Mouse (Mus musculus) left cerebral cortex, postnatal 14 days (tissue): ENCODE measurements around the gene Slc6a11. TPM values are rescaled to one million over a fixed set of nuclear protein-coding genes. Genes with fewer than 3 reads are reported as not detected.

Source experiments
- DNase-seq, 2 experiments: peaks; one replicate each; pipeline ENCODE4 v3.0.0; 2021 to 2022; ENCODE audit warnings: low spot score in 2 of 2, mixed read lengths in 1 of 2
- intact Hi-C: fragments of 180-260 bp; cut with DNase I; formaldehyde crosslinking; loops from one replicate; pipeline ENCODE4 v1.15.1; 2025
- long read RNA-seq, 2 experiments: library from polyadenylated mRNA; stranded (forward); transcript quantifications; one replicate each; pipeline ENCODE4 v2.0.0; 2021
- total RNA-seq, 2 experiments: library from RNA; stranded (reverse); gene quantifications; 2 replicates each; pipeline ENCODE4 v1.2.3; 2021

Slc6a11 gene
- 100 to 1,000 TPM; 104 to 112 TPM for total RNA-seq
- long read RNA-seq, experiment 1, full-length matches to known transcripts = 13 of 35 reads
- long read RNA-seq, experiment 1, partial matches to known transcripts = 4 of 35 reads
- long read RNA-seq, experiment 1, other reads (novel, unspliced or antisense) = 18 of 35 reads
- long read RNA-seq, experiment 2, full-length matches to known transcripts = 17 of 30 reads
- long read RNA-seq, experiment 2, partial matches to known transcripts = 12 of 30 reads
- long read RNA-seq, experiment 2, other reads (novel, unspliced or antisense) = 1 of 30 reads

GRCm38 (mm10) chr6:114131122-114131872 is at the start of gene Slc6a11:
Slc6a11 (plus strand) TSS chr6:114131241.
- intact Hi-C loops = no loop called here
- DNase-seq = peak in 1 of 2 experiments; percentile 26

GRCm38 (mm10) chr6:114087106-114087505 is 43.9 kb upstream of the Slc6a11 start:
- no peak for DNase-seq
- intact Hi-C loops = loop anchor here (10.0 kb wide), 1 partner anchor 378 kb away; no protein-coding TSS in a partner anchor

GRCm38 (mm10) chr6:114089626-114090025 is 41.4 kb upstream of the Slc6a11 start:
- intact Hi-C loops = loop anchor here (1.0 to 10.0 kb wide), 3 partner anchors 163 to 375 kb away; no protein-coding TSS in a partner anchor
- peak; percentile 73 to 86 for DNase-seq

- no peak for DNase-seq
- intact Hi-C loops = loop anchor here (5.0 kb wide), 1 partner anchor 160 kb away; no protein-coding TSS in a partner anchor
Observed at GRCm38 (mm10) chr6:114092216-114092615, 38.8 kb upstream of the Slc6a11 start.

- intact Hi-C loops = loop anchor here (2.0 to 5.0 kb wide), 2 partner anchors 103 to 158 kb away; no protein-coding TSS in a partner anchor
- DNase-seq = peak; percentile 61 to 67
Observed at GRCm38 (mm10) chr6:114094251-114094650, 36.8 kb upstream of the Slc6a11 start.

GRCm38 (mm10) chr6:114096574-114096973 is 34.5 kb upstream of the Slc6a11 start:
- DNase-seq = no peak

GRCm38 (mm10) chr6:114101923-114102322 is 29.1 kb upstream of the Slc6a11 start:
- intact Hi-C loops = no loop called here

More at GRCm38 (mm10) chr6:114096574-114096973, 34.5 kb upstream of the Slc6a11 start:
- intact Hi-C loops = no loop called here

GRCm38 (mm10) chr6:114119507-114119906 is 11.5 kb upstream of the Slc6a11 start:
- DNase-seq = no peak
- intact Hi-C loops = no loop called here

More at GRCm38 (mm10) chr6:114101923-114102322, 29.1 kb upstream of the Slc6a11 start:
- DNase-seq = no peak

GRCm38 (mm10) chr6:114125530-114125929 is 5.5 kb upstream of the Slc6a11 start:
- DNase-seq = no peak
- intact Hi-C loops = no loop called here

- DNase-seq = peak; percentile 20 to 30
- intact Hi-C loops = no loop called here
Observed at GRCm38 (mm10) chr6:114132472-114132871, 1.4 kb downstream of the Slc6a11 start.

GRCm38 (mm10) chr6:114132916-114133315 is 1.9 kb downstream of the Slc6a11 start:
- intact Hi-C loops = no loop called here
- no peak for DNase-seq

- intact Hi-C loops = no loop called here
- DNase-seq = peak in 1 of 2 experiments; percentile 37
Observed at GRCm38 (mm10) chr6:114138970-114139369, 7.9 kb downstream of the Slc6a11 start.

GRCm38 (mm10) chr6:114141481-114141880 is 10.4 kb downstream of the Slc6a11 start:
- DNase-seq = no peak
- intact Hi-C loops = no loop called here

- DNase-seq = peak in 1 of 2 experiments; percentile 33
- intact Hi-C loops = no loop called here
Observed at GRCm38 (mm10) chr6:114142480-114142879, 11.4 kb downstream of the Slc6a11 start.

- peak; percentile 20 to 27 for DNase-seq
- intact Hi-C loops = no loop called here
Observed at GRCm38 (mm10) chr6:114143544-114143943, 12.5 kb downstream of the Slc6a11 start.

- intact Hi-C loops = no loop called here
- no peak for DNase-seq
Observed at GRCm38 (mm10) chr6:114144447-114145105, 13.5 kb downstream of the Slc6a11 start.

GRCm38 (mm10) chr6:114145650-114146329 is 14.7 kb downstream of the Slc6a11 start:
- DNase-seq = no peak
- intact Hi-C loops = no loop called here

- DNase-seq = no peak
- intact Hi-C loops = no loop called here
Observed at GRCm38 (mm10) chr6:114155720-114156119, 24.7 kb downstream of the Slc6a11 start.

GRCm38 (mm10) chr6:114158811-114159210 is 27.8 kb downstream of the Slc6a11 start:
- intact Hi-C loops = no loop called here

More at GRCm38 (mm10) chr6:114158811-114159210, 27.8 kb downstream of the Slc6a11 start:
- peak in 1 of 2 experiments; percentile 39 for DNase-seq
